Mouse (Mus musculus) colon, adult 2 months (tissue): ENCODE measurements around the gene Htra2. TPM values are rescaled to one million over a fixed set of nuclear protein-coding genes. Genes with fewer than 3 reads are reported as not detected.

ENCODE experiments used
- polyA plus RNA-seq: library from polyadenylated mRNA; depleted of rRNA; stranded (reverse); fragments of >200 nt; gene quantifications from 2 replicates; pipeline ENCODE4 v1.2.3, GENCODE M21; 2012; rRNA removed

Gene Htra2
- 51.6 and 61.4 TPM in 2 replicates for polyA plus RNA-seq

DNA sequence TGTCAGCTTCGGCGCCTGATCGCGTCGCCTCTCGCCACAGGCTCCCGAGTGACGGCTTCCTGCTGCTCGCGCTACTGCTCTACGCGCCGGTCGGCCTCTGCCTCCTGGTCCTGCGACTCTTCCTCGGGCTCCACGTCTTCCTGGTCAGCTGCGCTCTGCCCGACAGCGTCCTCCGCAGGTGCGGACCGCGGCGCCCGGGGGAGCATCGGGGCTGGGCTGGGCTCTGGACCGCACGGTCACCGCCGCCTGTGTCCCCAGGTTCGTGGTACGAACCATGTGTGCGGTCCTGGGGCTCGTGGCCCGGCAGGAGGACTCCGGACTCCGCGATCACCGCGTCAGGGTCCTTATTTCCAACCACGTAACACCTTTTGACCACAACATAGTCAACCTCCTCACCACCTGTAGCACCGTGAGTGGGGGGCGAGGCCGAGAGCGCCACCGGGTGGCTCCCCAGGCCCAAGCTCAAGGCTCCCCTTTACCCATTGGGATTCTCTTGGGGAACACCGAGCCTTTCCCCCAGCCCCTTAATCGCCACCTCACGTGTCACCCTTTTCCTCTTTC, at the start of gene Htra2:
Htra2 (minus strand) TSS at position 403 of the 561 bp plus-strand sequence.

DNA sequence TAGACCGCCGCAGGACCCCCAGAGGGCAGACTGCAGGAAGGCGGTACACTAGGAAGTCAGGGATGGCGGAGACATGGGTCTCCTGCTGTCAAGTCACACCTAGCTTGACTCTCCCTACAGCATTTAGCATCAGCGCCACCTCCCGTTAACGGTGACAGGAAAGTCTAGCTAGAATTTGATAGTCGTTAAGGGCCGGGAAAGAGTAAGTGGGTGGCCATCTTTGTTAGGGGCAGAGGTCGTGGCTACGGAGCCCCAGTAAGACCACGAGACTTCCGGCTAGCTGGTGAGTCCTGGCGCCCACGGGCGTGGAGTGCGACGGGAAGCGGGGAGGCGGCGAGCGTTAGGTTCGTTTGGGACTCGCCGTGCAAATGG, 46.2 kb upstream of the Htra2 start, which contains the start of the genes Ccdc142 and Gm42688:
Ccdc142 (plus strand) TSS at position 286 of the 372 bp plus-strand sequence.
Gm42688 (plus strand) TSS at position 302 of the 372 bp plus-strand sequence.

GRCm38 (mm10) chr6:83086121-83087035, 31.3 kb upstream of the Htra2 start, which contains the start of gene Lbx2:
TSS of gene Lbx2 (plus strand) at chr6:83086367.

DNA sequence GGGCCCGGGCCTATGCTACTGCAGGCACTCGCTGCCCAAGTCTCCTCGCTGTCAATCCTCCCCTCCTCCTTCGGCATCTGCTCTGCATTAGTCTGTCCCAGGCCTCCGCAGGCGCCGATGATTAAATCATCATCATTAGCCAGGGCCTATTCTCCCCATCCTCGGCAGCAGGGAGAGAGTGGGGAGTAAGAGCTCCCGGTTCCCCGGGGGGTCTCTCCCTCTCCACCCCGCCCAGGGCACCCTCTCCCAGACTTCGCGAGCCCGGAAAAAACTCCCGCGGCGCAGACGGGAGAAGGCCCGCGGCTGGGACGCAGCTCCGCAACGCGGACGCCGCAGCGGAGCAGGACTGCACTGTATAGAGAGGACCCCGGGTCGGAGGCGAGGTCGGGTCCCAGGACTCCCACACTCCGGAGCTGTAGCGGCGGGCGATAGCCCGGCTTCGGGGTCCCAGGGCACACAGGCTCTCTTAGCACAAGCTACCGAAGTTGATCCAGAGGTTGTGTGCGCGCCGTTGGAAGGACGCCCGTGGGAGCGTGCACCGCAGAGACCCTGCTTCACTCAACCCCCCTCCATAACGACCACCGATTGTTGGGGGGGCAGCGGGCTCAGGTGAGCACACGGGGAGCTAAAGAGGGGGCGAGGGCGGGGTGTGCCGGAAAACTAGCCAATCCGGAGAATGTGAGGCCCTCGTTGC, 22.7 kb upstream of the Htra2 start, which contains the start of gene Pcgf1:
Pcgf1 (plus strand) TSS at position 240 of the 694 bp plus-strand sequence.

GRCm38 (mm10) chr6:83070247-83070310, 15.0 kb upstream of the Htra2 start, which contains the start of gene Tlx2:
TSS of gene Tlx2 (minus strand) at chr6:83070293.

DNA sequence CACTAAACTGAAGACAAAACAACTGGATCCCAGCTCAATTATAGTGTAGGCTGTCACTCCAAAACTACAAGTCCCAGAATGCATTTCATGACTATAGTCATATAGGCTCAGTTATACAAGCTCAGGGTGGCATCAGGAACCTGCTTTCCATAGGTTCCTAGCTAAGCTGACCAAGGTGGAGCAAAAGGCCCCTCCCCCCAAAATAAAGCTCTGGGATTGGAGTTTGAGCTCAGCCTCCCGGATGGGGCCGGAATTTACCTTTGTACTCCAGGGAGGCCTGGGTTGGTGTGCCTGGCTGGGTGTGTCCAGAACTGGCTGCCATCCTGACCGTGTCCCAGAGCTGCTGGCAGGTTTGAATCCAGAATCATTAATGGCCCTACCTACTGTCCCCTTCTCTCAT, 2.7 kb upstream of the Htra2 start, which contains the start of gene Dqx1:
Dqx1 (plus strand) TSS at position 55 of the 400 bp plus-strand sequence.

DNA sequence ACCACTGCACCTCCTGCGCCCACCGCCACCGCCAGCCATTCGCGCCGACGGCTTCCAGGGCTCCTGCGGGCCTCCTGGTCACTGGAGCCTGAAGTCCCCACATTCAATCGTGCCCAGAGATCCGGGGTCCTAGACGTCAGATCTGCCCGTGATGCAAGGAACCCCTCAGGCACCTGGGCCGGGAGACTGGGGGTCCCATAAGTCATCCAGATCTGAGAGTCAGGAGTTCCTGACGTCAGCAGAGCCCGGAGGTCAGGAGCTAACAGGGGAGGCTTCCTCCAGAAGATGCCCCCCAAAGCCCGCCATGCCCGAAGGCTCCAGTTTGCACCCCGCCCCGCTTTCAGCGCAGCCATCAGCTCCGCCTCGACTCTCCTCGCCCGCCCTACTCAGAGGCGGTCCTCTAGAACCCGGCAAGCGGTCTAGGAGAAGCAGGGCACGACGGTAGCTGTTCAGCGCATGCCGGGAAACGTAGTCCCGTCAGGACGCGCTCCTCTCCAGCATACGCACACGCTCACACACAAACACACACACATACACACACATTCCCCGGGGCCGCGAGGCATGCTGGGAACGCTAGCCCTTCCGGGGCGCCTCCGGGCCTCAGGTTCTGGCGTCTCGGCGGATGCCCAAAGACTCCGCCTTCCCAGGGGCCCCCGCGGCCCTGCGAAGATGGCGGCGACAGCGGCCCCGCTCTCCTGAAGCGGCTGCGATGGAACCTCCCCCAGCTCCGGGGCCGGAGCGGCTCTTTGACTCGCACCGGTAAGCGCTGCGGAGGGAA, 810 bp downstream of the Htra2 start, which contains the start of gene Aup1:
Aup1 (plus strand) TSS at position 448 of the 778 bp plus-strand sequence.

GRCm38 (mm10) chr6:83033249-83034185, 21.6 kb downstream of the Htra2 start, which contains the start of the genes Dok1 and Loxl3:
TSS of gene Dok1 (minus strand) at chr6:83033471.
TSS of gene Loxl3 (plus strand) at chr6:83034173.

Other genes with a start within 250 kb of the Htra2 start
- 1.1 and 1.6 TPM in 2 replicates for gene Sema4f, start 115.5 kb downstream of the Htra2 start, polyA plus RNA-seq
- 0.44 and 0.59 TPM in 2 replicates for gene M1ap, start 108.4 kb downstream of the Htra2 start, polyA plus RNA-seq
- 11.9 and 13.7 TPM in 2 replicates for gene Dok1, start 21.8 kb downstream of the Htra2 start, polyA plus RNA-seq
- 5.0 and 5.3 TPM in 2 replicates for gene Loxl3, start 21.1 kb downstream of the Htra2 start, polyA plus RNA-seq
- 746 and 821 TPM in 2 replicates for gene Aup1, start 752 bp downstream of the Htra2 start, polyA plus RNA-seq
- 25.8 and 29.2 TPM in 2 replicates for gene Dqx1, start 2.6 kb upstream of the Htra2 start, polyA plus RNA-seq
- gene Tlx2, start 15.0 kb upstream of the Htra2 start, polyA plus RNA-seq, result 5.6 and 9.6 TPM in 2 replicates
- 12.9 and 13.3 TPM in 2 replicates for gene Pcgf1, start 22.6 kb upstream of the Htra2 start, polyA plus RNA-seq
- gene Lbx2, start 31.1 kb upstream of the Htra2 start, polyA plus RNA-seq, result 0.57 and 1.5 TPM in 2 replicates
- 11.3 and 12.3 TPM in 2 replicates for gene Ccdc142, start 46.3 kb upstream of the Htra2 start, polyA plus RNA-seq
- gene Gm42688, start 46.3 kb upstream of the Htra2 start, polyA plus RNA-seq, result 4.3 and 4.6 TPM in 2 replicates
- gene Mrpl53, start 53.8 kb upstream of the Htra2 start, polyA plus RNA-seq, result 69.7 and 85.9 TPM in 2 replicates
- 91.9 and 97.3 TPM in 2 replicates for gene Mogs, start 60.2 kb upstream of the Htra2 start, polyA plus RNA-seq
- gene Wbp1, start 66.3 kb upstream of the Htra2 start, polyA plus RNA-seq, result 199 and 235 TPM in 2 replicates
- 59.8 and 64.1 TPM in 2 replicates for gene Ino80b, start 70.2 kb upstream of the Htra2 start, polyA plus RNA-seq
- gene Rtkn, start 80.2 kb upstream of the Htra2 start, polyA plus RNA-seq, result 86.7 and 88.4 TPM in 2 replicates
- gene Wdr54, start 101.1 kb upstream of the Htra2 start, polyA plus RNA-seq, result 3.4 and 4.4 TPM in 2 replicates
- gene 1700003E16Rik, start 101.1 kb upstream of the Htra2 start, polyA plus RNA-seq, result 0.46 and 0.72 TPM in 2 replicates
- gene Dctn1, start 110.6 kb upstream of the Htra2 start, polyA plus RNA-seq, result 151 and 162 TPM in 2 replicates
- 0.21 TPM in 2 replicates for gene Slc4a5, start 164.6 kb upstream of the Htra2 start, polyA plus RNA-seq